Mouse (Mus musculus) heart, embryonic 14.5 days (tissue): ENCODE measurements around the gene Tnn. TPM values are rescaled to one million over a fixed set of nuclear protein-coding genes. Genes with fewer than 3 reads are reported as not detected.

Experiments
- ATAC-seq: fragments of 200-750 bp; cut with Nextera tagmentation; 2 replicates; pipeline ENCODE4 v1.8.0; 2017; ENCODE audit warnings: low read depth, moderate TSS enrichment; ENCODE audit not compliant: insufficient number of reproducible peaks, insufficient read depth, low FRiP score
- H3K27ac ChIP-seq, 2 experiments: fragments of 200-500 bp in 1 of 2; fragments of 300-500 bp in 1 of 2; sonication (generic) in 1 of 2; replicated peaks in 1 of 2; 2 replicates each; pipeline ENCODE4 v1.5.1; 2012 to 2014; ENCODE audit warnings: low read depth in 2 of 2, low read length in 2 of 2, control low read depth in 1 of 2, mild to moderate bottlenecking in 1 of 2, mixed read lengths in 1 of 2; ENCODE audit not compliant: control insufficient read depth in 1 of 2, insufficient read depth in 1 of 2
- H3K27me3 ChIP-seq: fragments of 300-500 bp; sonication (generic); 2 replicates; pipeline ENCODE4 v1.6.1; 2014; ENCODE audit warnings: mild to moderate bottlenecking, low read length, control low read depth; ENCODE audit not compliant: control insufficient read depth, insufficient read depth
- H3K36me3 ChIP-seq: fragments of 300-500 bp; sonication (generic); 2 replicates; pipeline ENCODE4 v1.6.1; 2014; ENCODE audit warnings: mild to moderate bottlenecking, control low read depth, low read length, mixed read lengths; ENCODE audit not compliant: control insufficient read depth, insufficient read depth
- H3K4me1 ChIP-seq, 2 experiments: fragments of 200-500 bp in 1 of 2; fragments of 300-500 bp in 1 of 2; sonication (generic) in 1 of 2; 2 replicates each; pipeline ENCODE4 v1.6.1; 2012 to 2014; ENCODE audit warnings: low read length in 2 of 2, control low read depth in 1 of 2, mixed read lengths in 1 of 2; ENCODE audit not compliant: control insufficient read depth in 2 of 2, insufficient read depth in 2 of 2
- H3K4me2 ChIP-seq: fragments of 300-500 bp; sonication (generic); 2 replicates; pipeline ENCODE4 v1.6.1; 2014; ENCODE audit warnings: mild to moderate bottlenecking, low read length
- H3K4me3 ChIP-seq, 2 experiments: fragments of 200-500 bp in 1 of 2; fragments of 300-500 bp in 1 of 2; sonication (generic) in 1 of 2; 2 replicates each; pipeline ENCODE4 v1.5.1; 2012 to 2014; ENCODE audit warnings: low read length in 2 of 2, mild to moderate bottlenecking in 2 of 2, control low read depth in 1 of 2, low read depth in 1 of 2, moderate library complexity in 1 of 2; ENCODE audit not compliant: control insufficient read depth in 1 of 2, insufficient read depth in 1 of 2
- H3K9ac ChIP-seq: fragments of 300-500 bp; sonication (generic); 2 replicates; pipeline ENCODE4 v1.6.1; 2014; ENCODE audit warnings: mild to moderate bottlenecking, low read length
- H3K9me3 ChIP-seq: fragments of 300-500 bp; sonication (generic); 2 replicates; pipeline ENCODE4 v1.6.1; 2016; ENCODE audit warnings: low read length, control low read depth; ENCODE audit not compliant: control insufficient read depth
- WGBS: fragments of 180-500 bp; shearing (Covaris S2); extraction: QIAGEN DNeasy Blood & Tissue Kit; methylation state at CpG from one replicate; pipeline ENCODE4 v1.1.7; 2014; 5-methylcytosine and 5-hydroxymethylcytosine counted together
- polyA plus RNA-seq: library from polyadenylated mRNA; unstranded; fragments of >200 nt; fragmentation: Nextera tagmentation; extraction: Ambion mirVana; gene quantifications from 2 replicates; pipeline ENCODE4 v1.2.1, GENCODE M21; 2014

Gene Tnn
- polyA plus RNA-seq, 1 experiment from 2014 or later = 0.03 TPM

GRCm38 (mm10) chr1:160059908-160060307, 93.5 kb downstream of the Tnn start:
- no peak overlapping the region for H3K9ac ChIP-seq
- peaks cover 0 to 9% of the 10 kb centered on the region in 2 experiments; a peak in 2 of 4 replicates for H3K4me1 ChIP-seq
- H3K4me3 ChIP-seq = no peak overlapping the region
- H3K27me3 ChIP-seq = no peaks in the 10 kb centered on the region
- WGBS = 73% methylated on average over 1 of the region's 1 CpGs
- no peak overlapping the region for H3K4me2 ChIP-seq
- H3K36me3 ChIP-seq = no peaks in the 10 kb centered on the region
- no peaks in the 10 kb centered on the region for H3K9me3 ChIP-seq
- H3K27ac ChIP-seq = no peak overlapping the region
- no peak for ATAC-seq

GRCm38 (mm10) chr1:160057657-160058056, 95.7 kb downstream of the Tnn start:
- H3K4me1 ChIP-seq = peaks cover 0 to 9% of the 10 kb centered on the region in 2 experiments; a peak in 2 of 4 replicates
- no peak overlapping the region for H3K4me3 ChIP-seq
- ATAC-seq = no peak
- no peaks in the 10 kb centered on the region for H3K9me3 ChIP-seq
- H3K9ac ChIP-seq = no peak overlapping the region
- H3K27me3 ChIP-seq = no peaks in the 10 kb centered on the region
- H3K27ac ChIP-seq = no peak overlapping the region
- no peak overlapping the region for H3K4me2 ChIP-seq
- no peaks in the 10 kb centered on the region for H3K36me3 ChIP-seq
- WGBS = 49% methylated on average over 3 of the region's 3 CpGs

DNA sequence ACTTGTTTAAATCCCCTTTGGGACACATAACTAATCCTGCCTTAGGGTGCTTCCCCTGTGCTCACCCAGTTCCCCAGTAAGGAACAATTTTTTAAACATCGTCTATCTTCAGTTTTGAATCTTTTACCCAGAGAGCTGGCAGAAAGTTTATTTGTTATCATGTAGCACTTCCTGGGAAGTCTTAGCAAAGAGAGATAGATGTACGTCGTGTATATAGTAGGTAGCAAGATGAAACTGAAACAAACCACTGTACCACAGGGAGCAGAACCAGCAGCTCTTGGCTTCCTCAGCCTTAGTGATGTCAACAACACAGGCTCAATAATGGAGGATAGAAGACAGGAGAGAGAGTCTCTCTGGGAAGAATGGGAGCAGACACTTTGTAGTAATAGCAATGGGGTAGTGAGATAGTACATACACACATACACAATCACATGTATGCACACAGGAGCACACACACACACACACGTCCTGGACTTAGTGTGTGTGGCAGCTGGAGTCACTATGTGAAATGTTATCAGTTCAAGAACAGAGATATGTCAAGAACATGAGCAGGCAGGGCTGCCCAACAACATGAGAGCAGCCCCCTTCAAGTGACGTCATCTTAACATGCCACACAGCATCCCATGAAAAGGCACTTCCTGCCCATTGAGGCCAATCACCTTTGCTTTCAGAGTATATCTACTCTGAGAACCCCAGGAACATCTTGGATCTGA, 98.9 kb downstream of the Tnn start:
- Histone ChIP-seq H3K4me3 (no peak overlapping the region), H3K9ac (no peak overlapping the region), H3K27ac (no peak overlapping the region), H3K9me3 (no peaks in the 10 kb centered on the region), H3K27me3 (no peaks in the 10 kb centered on the region), H3K4me1 (peaks cover 8 to 15% of the 10 kb centered on the region in 2 experiments), H3K36me3 (no peaks in the 10 kb centered on the region), H3K4me2 (no peak overlapping the region)
- 49% methylated on average over 5 of the region's 5 CpGs for WGBS
- no peak for ATAC-seq

- H3K27ac ChIP-seq = no peak overlapping the region
- H3K4me3 ChIP-seq = no peak overlapping the region
- no peaks in the 10 kb centered on the region for H3K36me3 ChIP-seq
- no peak overlapping the region for H3K9ac ChIP-seq
- no peaks in the 10 kb centered on the region for H3K9me3 ChIP-seq
- no peaks in the 10 kb centered on the region for H3K27me3 ChIP-seq
- WGBS = 73% methylated on average over 5 of the region's 5 CpGs
- H3K4me2 ChIP-seq = no peak overlapping the region
- ATAC-seq = no peak
- peaks cover 12 to 22% of the 10 kb centered on the region in 2 experiments for H3K4me1 ChIP-seq
Measured at GRCm38 (mm10) chr1:160053510-160054305, 99.7 kb downstream of the Tnn start.

DNA sequence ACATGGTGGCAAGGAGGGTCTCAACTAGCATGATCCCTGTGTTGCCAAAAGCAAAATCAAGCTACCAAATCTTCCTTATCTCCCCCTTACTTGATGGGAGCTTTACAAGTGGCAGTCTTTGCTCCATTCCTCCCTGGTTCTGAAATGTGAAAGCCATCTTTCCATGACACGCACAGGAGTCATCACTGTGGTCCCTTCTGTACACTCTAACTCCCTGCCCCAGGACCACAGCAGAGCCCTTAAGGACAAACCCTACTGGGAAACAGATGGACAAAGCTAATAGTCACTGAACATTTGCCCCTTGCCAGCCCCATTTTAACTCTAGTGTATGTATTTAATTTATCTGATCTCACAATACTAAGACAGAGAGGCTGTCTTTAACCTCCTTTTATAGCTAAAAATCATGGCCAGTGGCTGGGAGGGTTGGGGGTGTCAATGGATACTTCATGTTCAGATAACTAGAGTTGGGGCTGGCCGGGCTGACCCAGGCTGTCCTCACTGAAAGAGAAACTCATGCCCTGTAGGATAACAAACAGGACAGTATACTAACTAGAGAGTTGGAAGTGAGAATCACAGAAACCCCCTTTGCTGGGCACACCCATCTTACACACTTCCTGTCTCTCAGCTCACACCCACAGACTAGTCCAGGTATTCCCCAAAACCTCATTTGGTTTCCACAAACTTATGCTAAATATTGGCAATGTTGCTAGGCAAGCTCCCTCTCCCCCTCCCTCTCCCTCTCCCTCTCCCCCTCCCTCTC, 100.6 kb downstream of the Tnn start:
- ATAC-seq = no peak
- 78% methylated on average over 2 of the region's 2 CpGs for WGBS
- Histone ChIP-seq H3K27ac (no peak overlapping the region), H3K36me3 (no peaks in the 10 kb centered on the region), H3K27me3 (no peaks in the 10 kb centered on the region), H3K4me1 (peaks cover 12 to 27% of the 10 kb centered on the region in 2 experiments), H3K4me3 (no peak overlapping the region), H3K9me3 (no peaks in the 10 kb centered on the region), H3K9ac (no peak overlapping the region), H3K4me2 (no peak overlapping the region)

DNA sequence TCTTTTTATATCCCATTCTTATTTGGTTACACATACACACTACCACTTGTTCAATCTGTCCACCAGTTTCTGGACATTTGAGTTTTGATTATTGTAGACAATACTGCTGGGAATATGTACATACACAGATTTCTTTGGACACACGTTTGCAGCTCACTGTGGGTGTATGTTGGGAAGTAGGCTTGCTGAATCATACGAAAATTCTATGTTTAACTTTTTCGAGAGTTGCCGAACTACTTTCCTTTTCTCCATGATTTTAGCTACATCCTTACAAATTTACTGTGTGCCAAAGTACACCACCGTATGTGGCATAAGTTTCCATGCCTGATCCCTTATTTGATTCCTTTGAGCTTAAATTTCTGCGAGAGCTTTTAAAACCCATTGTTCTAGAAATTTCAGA, 102.5 kb downstream of the Tnn start:
- Histone ChIP-seq H3K9ac (no peak overlapping the region), H3K27ac (no peak overlapping the region), H3K4me1 (peaks cover 12 to 27% of the 10 kb centered on the region in 2 experiments), H3K9me3 (no peaks in the 10 kb centered on the region), H3K4me3 (no peak overlapping the region), H3K27me3 (no peaks in the 10 kb centered on the region), H3K36me3 (no peaks in the 10 kb centered on the region), H3K4me2 (no peak overlapping the region)
- ATAC-seq = no peak
- 87% methylated on average over 6 of the region's 6 CpGs for WGBS

DNA sequence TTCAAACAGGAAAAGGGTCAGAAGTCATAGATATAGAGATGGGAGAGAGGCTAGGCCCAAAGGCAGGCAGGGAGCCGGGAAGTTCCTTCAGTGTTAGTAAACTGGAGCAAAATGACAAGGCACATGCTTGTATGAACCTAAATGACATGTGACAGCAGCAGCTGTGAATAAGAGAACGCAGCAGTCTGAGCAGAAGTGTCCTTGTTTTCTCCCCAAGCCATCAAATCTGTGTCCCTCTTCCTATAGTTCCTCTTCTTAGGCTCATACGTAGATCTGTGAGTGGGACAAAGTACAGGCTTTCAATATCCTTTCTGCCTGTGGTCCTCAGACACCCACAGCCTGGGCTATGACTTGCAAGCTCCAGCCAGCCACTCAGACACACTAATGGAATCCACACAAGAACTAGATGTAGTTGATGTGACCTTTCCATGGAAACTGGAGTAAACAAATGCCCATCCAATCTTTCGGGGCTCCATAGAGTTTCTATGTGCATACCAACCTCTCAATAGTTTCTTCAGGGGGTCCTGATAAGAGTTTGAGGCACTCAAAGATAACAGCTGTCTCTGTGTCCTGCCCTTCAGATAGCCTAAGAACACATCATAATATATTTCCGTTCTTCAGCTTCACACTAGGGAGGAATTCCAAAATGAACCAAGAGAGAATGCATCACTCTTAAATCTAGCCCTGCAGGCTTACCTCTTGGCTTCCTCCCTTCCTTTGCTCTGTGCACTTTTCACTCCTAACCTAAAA, 104.1 kb downstream of the Tnn start:
- Histone ChIP-seq H3K4me1 (peaks cover 14 to 35% of the 10 kb centered on the region in 2 experiments), H3K36me3 (no peaks in the 10 kb centered on the region), H3K9me3 (no peaks in the 10 kb centered on the region), H3K27me3 (no peaks in the 10 kb centered on the region), H3K27ac (no peak overlapping the region), H3K4me3 (no peak overlapping the region), H3K4me2 (no peak overlapping the region), H3K9ac (peak overlapping the region; percentile 27; the same call in 1 of the 2 replicates)
- 31% methylated on average over 5 of the region's 5 CpGs for WGBS
- ATAC-seq = no peak
